Mouse (Mus musculus): ENCODE results near the gene Imp3. TPM values are rescaled to one million over a fixed set of nuclear protein-coding genes. Genes with fewer than 3 reads are reported as not detected.

Gene Imp3
- polyA plus RNA-seq, 1 experiment from 2014 or later = 68.7 TPM

GRCm38 (mm10) chr9:56913991-56914390 lies 23.3 kb upstream of the Imp3 start:
- no peaks in the 10 kb centered on the region for H3K4me1 ChIP-seq (ENCODE audit: control insufficient read depth, insufficient read depth, low read length)
- no peak overlapping the region for H3K4me3 ChIP-seq (ENCODE audit: low read length)
- no peak for ATAC-seq (replicated peaks; ENCODE audit: extremely low read depth, insufficient read depth, low FRiP score)
- H3K9me3 ChIP-seq (replicated peaks; ENCODE audit: control insufficient read depth, low read length) = no peaks in the 10 kb centered on the region
- H3K9ac ChIP-seq (ENCODE audit: low read length) = no peak overlapping the region
- no peak overlapping the region for H3K4me2 ChIP-seq (ENCODE audit: low read depth, low read length)
- 81% methylated on average over 9 of the region's 9 CpGs for WGBS
- no peaks in the 10 kb centered on the region for H3K27me3 ChIP-seq (ENCODE audit: control insufficient read depth, insufficient read depth, low read length)
- H3K36me3 ChIP-seq (ENCODE audit: control insufficient read depth, insufficient read depth) = peaks cover 27% of the 10 kb centered on the region
- no peak overlapping the region for H3K27ac ChIP-seq (ENCODE audit: low read length)

GRCm38 (mm10) chr9:56915116-56915515 lies 22.2 kb upstream of the Imp3 start:
- no peak overlapping the region for H3K4me2 ChIP-seq (ENCODE audit: low read depth, low read length)
- no peaks in the 10 kb centered on the region for H3K4me1 ChIP-seq (ENCODE audit: control insufficient read depth, insufficient read depth, low read length)
- no peak for ATAC-seq (replicated peaks; ENCODE audit: extremely low read depth, insufficient read depth, low FRiP score)
- H3K9ac ChIP-seq (ENCODE audit: low read length) = no peak overlapping the region
- 65% methylated on average over 1 of the region's 1 CpGs for WGBS
- H3K27me3 ChIP-seq (ENCODE audit: control insufficient read depth, insufficient read depth, low read length) = no peaks in the 10 kb centered on the region
- no peak overlapping the region for H3K27ac ChIP-seq (ENCODE audit: low read length)
- no peaks in the 10 kb centered on the region for H3K9me3 ChIP-seq (replicated peaks; ENCODE audit: control insufficient read depth, low read length)
- H3K4me3 ChIP-seq (ENCODE audit: low read length) = no peak overlapping the region
- peaks cover 27% of the 10 kb centered on the region for H3K36me3 ChIP-seq (ENCODE audit: control insufficient read depth, insufficient read depth)

DNA sequence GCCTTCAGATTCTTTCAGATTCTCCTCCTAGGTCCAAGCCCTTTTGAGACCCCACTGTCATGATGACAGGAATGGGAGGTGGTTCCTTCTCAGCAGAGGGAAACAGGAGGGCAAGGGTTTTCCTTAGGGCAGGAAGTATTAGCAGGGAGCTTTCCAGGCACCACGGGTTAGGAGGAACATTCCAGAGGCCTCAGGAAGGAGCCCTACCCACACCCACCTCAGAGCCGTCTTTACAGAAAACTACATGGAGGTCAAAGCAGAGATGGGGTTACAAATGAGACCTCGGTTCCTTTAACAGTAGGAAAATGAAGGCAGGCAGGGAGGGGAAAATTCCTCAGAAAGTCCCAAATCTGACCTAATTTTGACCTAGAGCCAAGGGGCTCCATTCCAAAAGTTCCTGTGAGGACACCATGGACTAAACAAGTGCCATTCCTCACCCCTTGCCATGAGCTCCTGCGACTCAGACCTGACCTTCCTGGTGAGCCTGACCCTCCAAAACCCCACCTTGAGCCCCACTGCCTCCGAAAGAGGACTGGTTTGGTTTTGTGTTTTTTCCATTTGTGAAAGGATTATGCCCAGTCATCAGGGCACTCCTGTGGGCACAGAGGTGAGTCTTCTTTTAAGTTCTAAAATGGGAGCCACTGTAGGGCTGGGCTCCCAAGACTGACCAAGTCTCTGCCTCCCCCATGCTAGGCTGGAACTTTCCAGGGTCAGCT lies 21.4 kb upstream of the Imp3 start:
- WGBS = 69% methylated on average over 5 of the region's 5 CpGs
- H3K36me3 ChIP-seq (ENCODE audit: control insufficient read depth, insufficient read depth) = peaks cover 27% of the 10 kb centered on the region
- no peaks in the 10 kb centered on the region for H3K4me1 ChIP-seq (ENCODE audit: control insufficient read depth, insufficient read depth, low read length)
- H3K4me2 ChIP-seq (ENCODE audit: low read depth, low read length) = no peak overlapping the region
- no peak overlapping the region for H3K4me3 ChIP-seq (ENCODE audit: low read length)
- H3K27ac ChIP-seq (ENCODE audit: low read length) = no peak overlapping the region
- ATAC-seq (replicated peaks; ENCODE audit: extremely low read depth, insufficient read depth, low FRiP score) = no peak
- H3K9ac ChIP-seq (ENCODE audit: low read length) = no peak overlapping the region
- no peaks in the 10 kb centered on the region for H3K9me3 ChIP-seq (replicated peaks; ENCODE audit: control insufficient read depth, low read length)
- H3K27me3 ChIP-seq (ENCODE audit: control insufficient read depth, insufficient read depth, low read length) = no peaks in the 10 kb centered on the region

DNA sequence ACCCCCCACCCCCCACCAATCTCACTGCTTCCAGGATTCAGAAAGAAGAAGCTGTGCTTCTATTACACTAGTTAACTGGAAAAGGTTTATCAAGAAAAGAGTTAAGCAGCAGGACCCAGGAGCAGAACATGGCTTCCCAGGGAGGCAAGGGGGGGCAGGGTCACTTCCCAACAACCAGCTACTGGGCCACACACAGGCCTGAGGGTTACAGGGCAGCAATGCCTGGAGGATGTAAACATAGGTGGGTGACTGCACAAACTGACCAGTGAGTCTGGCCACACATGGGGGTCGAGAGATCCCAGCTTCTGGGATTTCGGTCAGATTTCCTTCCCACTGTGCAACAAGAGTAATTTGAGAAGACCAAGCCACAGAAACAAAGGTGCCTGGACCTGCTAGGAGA lies 20.1 kb upstream of the Imp3 start:
- 86% methylated on average over 2 of the region's 2 CpGs for WGBS
- Histone ChIP-seq H3K9ac (ENCODE audit: low read length) (no peak overlapping the region), H3K36me3 (ENCODE audit: control insufficient read depth, insufficient read depth) (peaks cover 35% of the 10 kb centered on the region), H3K9me3 (replicated peaks; ENCODE audit: control insufficient read depth, low read length) (peaks cover 6% of the 10 kb centered on the region; the same call in 1 of the 2 replicates), H3K27me3 (ENCODE audit: control insufficient read depth, insufficient read depth, low read length) (no peaks in the 10 kb centered on the region), H3K4me1 (ENCODE audit: control insufficient read depth, insufficient read depth, low read length) (no peaks in the 10 kb centered on the region), H3K4me2 (ENCODE audit: low read depth, low read length) (no peak overlapping the region), H3K4me3 (ENCODE audit: low read length) (no peak overlapping the region), H3K27ac (ENCODE audit: low read length) (no peak overlapping the region)
- no peak for ATAC-seq (replicated peaks; ENCODE audit: extremely low read depth, insufficient read depth, low FRiP score)

GRCm38 (mm10) chr9:56918466-56918865 lies 18.8 kb upstream of the Imp3 start:
- Histone ChIP-seq H3K36me3 (ENCODE audit: control insufficient read depth, insufficient read depth) (peaks cover 37% of the 10 kb centered on the region), H3K4me1 (ENCODE audit: control insufficient read depth, insufficient read depth, low read length) (peaks cover 10% of the 10 kb centered on the region), H3K4me3 (ENCODE audit: low read length) (no peak overlapping the region), H3K4me2 (ENCODE audit: low read depth, low read length) (no peak overlapping the region), H3K27ac (ENCODE audit: low read length) (no peak overlapping the region), H3K9me3 (replicated peaks; ENCODE audit: control insufficient read depth, low read length) (peaks cover 6% of the 10 kb centered on the region; the same call in 1 of the 2 replicates), H3K27me3 (ENCODE audit: control insufficient read depth, insufficient read depth, low read length) (no peaks in the 10 kb centered on the region), H3K9ac (ENCODE audit: low read length) (no peak overlapping the region)
- ATAC-seq (replicated peaks; ENCODE audit: extremely low read depth, insufficient read depth, low FRiP score) = no peak
- WGBS = 92% methylated on average over 13 of the region's 13 CpGs

- ATAC-seq (replicated peaks; ENCODE audit: extremely low read depth, insufficient read depth, low FRiP score) = no peak
- Histone ChIP-seq H3K27ac (ENCODE audit: low read length) (no peak overlapping the region; the same call in 1 of the 2 replicates), H3K9me3 (replicated peaks; ENCODE audit: control insufficient read depth, low read length) (peaks cover 6% of the 10 kb centered on the region; the same call in 1 of the 2 replicates), H3K36me3 (ENCODE audit: control insufficient read depth, insufficient read depth) (peaks cover 20% of the 10 kb centered on the region), H3K27me3 (ENCODE audit: control insufficient read depth, insufficient read depth, low read length) (no peaks in the 10 kb centered on the region), H3K4me3 (ENCODE audit: low read length) (peak overlapping the region; percentile 46; the same call in 1 of the 2 replicates), H3K4me2 (ENCODE audit: low read depth, low read length) (peak overlapping the region; percentile 72), H3K4me1 (ENCODE audit: control insufficient read depth, insufficient read depth, low read length) (peaks cover 38% of the 10 kb centered on the region), H3K9ac (ENCODE audit: low read length) (peak overlapping the region; percentile 70)
- WGBS = 83% methylated on average over 4 of the region's 4 CpGs
Measured at GRCm38 (mm10) chr9:56922746-56923145, 14.5 kb upstream of the Imp3 start.

- H3K4me2 ChIP-seq (ENCODE audit: low read depth, low read length) = peak overlapping the region; percentile 72
- peaks cover 6% of the 10 kb centered on the region; the same call in 1 of the 2 replicates for H3K9me3 ChIP-seq (replicated peaks; ENCODE audit: control insufficient read depth, low read length)
- WGBS = 34% methylated on average over 8 of the region's 8 CpGs
- peak overlapping the region; percentile 70 for H3K9ac ChIP-seq (ENCODE audit: low read length)
- H3K36me3 ChIP-seq (ENCODE audit: control insufficient read depth, insufficient read depth) = peaks cover 11% of the 10 kb centered on the region
- H3K27me3 ChIP-seq (ENCODE audit: control insufficient read depth, insufficient read depth, low read length) = no peaks in the 10 kb centered on the region
- peak; percentile 4; the same call in 1 of the 2 replicates for ATAC-seq (replicated peaks; ENCODE audit: extremely low read depth, insufficient read depth, low FRiP score)
- peaks cover 44% of the 10 kb centered on the region for H3K4me1 ChIP-seq (ENCODE audit: control insufficient read depth, insufficient read depth, low read length)
- peak overlapping the region; percentile 85 for H3K27ac ChIP-seq (ENCODE audit: low read length)
- peak overlapping the region; percentile 46 for H3K4me3 ChIP-seq (ENCODE audit: low read length)
Measured at GRCm38 (mm10) chr9:56923841-56924650, 13.2 kb upstream of the Imp3 start.

DNA sequence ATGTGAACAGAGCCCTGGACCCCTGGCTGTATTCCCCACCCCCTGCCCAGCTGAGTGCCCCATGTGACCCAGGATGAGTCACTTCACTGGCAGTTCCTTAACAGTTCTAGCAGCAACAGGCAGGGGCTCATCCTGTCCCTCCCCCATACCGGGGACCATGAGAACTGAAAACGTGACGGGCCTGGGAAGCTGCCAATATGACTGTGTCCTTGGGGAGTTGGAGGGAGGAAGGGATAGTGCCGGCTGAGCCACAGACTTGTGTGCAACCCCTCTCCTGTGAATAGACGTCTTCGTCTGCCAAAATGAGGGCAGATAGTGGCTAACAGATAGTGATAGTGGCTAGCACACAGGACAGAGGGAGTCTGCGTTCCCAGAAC lies 12.6 kb upstream of the Imp3 start:
- Histone ChIP-seq H3K27me3 (ENCODE audit: control insufficient read depth, insufficient read depth, low read length) (no peaks in the 10 kb centered on the region; the same call in 1 of the 2 replicates), H3K36me3 (ENCODE audit: control insufficient read depth, insufficient read depth) (peaks cover 11% of the 10 kb centered on the region), H3K9me3 (replicated peaks; ENCODE audit: control insufficient read depth, low read length) (peaks cover 6% of the 10 kb centered on the region; the same call in 1 of the 2 replicates), H3K4me2 (ENCODE audit: low read depth, low read length) (peak overlapping the region; percentile 72), H3K9ac (ENCODE audit: low read length) (peak overlapping the region; percentile 70), H3K4me1 (ENCODE audit: control insufficient read depth, insufficient read depth, low read length) (peaks cover 44% of the 10 kb centered on the region), H3K27ac (ENCODE audit: low read length) (peak overlapping the region; percentile 85), H3K4me3 (ENCODE audit: low read length) (peak overlapping the region; percentile 46)
- WGBS = 5% methylated on average over 7 of the region's 7 CpGs
- peak; percentile 87 for ATAC-seq (replicated peaks; ENCODE audit: extremely low read depth, insufficient read depth, low FRiP score)

Data from heart, embryonic 16.5 days (tissue).